Mouse (Mus musculus): ENCODE measurements around the gene Nedd9.

The Nedd9 gene

DNA sequence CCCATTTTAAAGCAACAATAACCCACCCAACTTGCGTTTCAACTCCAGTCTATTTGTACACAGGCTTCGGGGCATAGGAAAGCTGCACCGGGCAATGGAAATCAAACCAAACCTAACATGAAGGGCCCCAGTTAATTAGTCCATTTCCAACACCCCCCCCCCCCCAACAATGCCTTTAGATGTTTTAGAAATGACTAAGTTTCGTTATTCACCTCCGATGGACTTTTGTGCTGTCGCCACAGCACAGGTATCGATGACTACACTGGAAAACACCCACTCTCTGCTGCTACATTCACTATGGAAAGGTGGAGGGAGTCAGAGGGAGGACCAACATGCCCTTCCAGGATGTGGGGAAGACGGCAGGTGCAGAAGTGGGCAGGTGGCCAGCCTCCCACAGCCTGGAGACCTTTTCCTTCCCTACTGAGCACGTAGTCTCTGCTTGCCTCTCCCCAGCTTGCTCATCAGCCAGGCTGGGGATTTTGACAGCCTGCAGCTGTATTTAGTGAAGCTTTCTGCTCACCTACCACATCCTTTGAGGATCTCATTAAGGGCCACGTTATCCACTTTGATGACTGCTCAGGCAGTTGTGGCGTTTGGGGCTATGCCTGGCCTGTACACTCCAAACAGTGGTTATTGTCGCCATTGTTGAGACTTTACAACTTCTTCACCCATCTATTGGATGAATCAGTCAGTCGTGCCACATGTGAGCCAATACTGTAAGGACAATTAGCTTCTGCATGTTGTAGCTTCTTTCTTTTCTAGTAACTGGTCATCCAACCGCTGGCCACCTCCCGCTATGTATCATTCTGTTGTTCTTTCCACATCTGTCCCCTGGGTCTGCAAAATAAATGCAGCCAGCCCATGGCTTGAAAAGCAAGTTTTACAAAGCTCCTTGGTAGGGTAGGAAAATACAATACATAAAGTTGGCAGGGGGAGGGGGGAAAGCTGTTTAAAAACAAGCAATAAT is 33.7 kb downstream of the Nedd9 start:
- no peak for DNase-seq

- DNase-seq, result no peak
Measured at GRCm38 (mm10) chr13:41450821-41451220, 36.3 kb downstream of the Nedd9 start.

- no peak for DNase-seq
Measured at GRCm38 (mm10) chr13:41449211-41449610, 38.0 kb downstream of the Nedd9 start.

GRCm38 (mm10) chr13:41447209-41447608 is 40.0 kb downstream of the Nedd9 start:
- DNase-seq, result no peak

DNA sequence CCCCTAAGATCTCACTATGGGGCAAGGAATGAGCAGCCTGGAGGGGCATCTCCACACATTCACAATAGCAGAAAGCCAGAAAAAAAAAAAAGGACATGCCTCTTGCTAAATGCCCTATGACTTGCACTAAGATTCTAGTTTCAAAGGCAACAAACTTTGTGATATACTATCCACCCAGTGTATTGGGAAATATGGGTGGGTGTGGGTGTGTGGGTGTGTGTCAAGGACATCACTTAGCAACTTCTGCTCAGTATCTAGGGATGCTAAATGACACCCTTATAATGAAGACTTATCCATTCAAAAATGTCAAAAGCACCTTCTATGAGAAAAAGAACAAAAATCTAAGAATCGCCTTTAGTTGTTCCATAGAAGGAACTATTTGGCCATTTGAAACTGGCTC is 40.6 kb downstream of the Nedd9 start:
- no peak for DNase-seq

- DNase-seq, result no peak
Measured at GRCm38 (mm10) chr13:41445067-41445808, 41.9 kb downstream of the Nedd9 start.

DNA sequence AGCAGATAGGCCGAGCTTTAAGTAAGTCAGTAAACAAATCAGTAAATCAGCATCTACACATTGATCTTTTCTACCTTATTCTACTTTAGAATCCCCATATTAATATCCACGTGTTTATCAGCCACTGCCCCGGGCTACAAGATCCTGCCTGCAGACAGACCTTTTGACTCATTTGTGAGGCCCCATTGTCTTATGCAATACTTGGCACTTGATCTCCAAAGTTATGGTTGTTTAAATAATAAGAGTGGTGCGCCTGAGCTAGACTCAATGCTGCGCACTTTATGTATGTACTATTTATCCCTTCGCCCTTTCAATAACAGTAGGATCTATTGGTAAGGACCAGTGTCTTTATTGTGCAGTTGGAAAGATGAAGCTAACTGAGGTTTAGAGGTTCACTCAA is 42.9 kb downstream of the Nedd9 start:
- DNase-seq, result no peak

DNA sequence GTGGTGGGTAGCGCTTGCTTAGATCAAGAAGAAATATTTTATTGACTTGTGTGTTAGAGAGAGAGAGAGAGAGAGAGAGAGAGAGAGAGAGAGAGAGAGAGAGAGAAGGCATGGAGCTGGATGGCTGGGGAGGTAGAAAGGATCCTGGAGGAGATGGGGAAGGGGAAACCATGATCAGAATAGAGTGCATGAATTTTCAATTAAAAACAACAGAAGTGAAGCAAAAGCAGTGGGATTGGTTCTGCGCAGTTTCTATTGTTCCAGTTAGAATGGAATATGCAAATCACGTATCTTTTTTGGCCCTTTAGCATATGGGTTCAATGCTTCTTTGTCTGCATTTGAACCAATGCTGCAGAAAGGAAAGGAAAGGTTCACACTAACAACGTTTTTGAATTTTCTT is 45.0 kb downstream of the Nedd9 start:
- no peak for DNase-seq

DNA sequence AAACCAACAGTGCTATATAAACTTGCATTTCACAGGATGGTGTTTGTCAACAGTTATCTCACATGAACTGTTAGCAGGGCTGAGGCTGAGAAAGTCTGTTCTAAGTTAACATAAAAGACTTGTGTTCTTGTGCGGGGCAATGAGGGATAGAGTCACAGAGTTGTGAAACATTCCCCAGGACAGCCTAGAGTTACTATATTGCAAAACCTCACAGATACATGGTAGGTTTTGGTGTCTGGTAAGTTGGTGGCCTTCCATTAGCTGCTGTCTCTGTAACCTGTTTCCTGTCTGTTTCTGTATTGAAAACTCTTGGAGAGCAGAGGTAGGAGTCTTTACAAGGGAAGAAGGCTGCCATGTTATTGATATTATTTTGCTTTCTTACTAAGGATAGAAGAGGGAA is 47.0 kb downstream of the Nedd9 start:
- DNase-seq, result no peak

DNA sequence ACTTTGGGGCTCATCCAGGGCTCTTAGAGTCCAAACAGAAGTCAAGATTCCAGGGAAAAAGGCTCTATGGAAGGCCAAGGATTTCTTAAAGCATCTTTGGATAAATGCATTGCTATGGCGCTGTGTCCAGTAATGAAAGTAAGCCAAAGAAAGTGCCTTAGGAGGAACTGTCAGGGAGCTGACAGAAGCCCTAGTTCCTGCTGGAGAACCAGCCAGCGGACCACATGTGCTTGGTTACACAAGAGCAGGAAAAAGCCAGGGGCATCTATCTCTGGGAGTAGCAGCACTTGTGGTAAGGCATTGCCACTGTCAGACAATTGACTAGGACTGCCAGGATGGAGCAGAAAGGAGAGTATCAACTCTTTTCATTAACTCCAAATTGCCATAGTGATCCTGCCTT is 49.8 kb downstream of the Nedd9 start:
- no peak for DNase-seq

- DNase-seq, result no peak
Measured at GRCm38 (mm10) chr13:41436731-41437130, 50.4 kb downstream of the Nedd9 start.

DNA sequence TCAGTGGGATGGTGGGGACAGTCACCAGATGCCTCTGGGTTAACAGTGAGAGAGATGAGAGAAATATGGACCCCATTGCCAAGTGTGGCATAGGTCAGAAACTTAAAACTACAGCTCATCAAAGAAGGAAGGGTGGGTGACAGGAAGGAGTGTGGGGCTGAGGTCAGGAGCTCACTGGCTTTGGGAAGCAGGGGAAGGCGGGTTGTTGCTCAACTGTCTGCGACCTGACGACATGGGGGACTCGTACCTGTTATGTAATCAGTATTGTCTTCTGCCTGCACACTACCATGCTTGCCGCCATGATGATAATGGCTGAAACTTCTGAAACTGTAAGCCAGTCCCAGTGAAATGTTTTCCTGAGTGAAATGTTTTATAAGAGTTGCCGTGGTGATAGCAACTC is 54.0 kb downstream of the Nedd9 start:
- DNase-seq, result no peak

DNA sequence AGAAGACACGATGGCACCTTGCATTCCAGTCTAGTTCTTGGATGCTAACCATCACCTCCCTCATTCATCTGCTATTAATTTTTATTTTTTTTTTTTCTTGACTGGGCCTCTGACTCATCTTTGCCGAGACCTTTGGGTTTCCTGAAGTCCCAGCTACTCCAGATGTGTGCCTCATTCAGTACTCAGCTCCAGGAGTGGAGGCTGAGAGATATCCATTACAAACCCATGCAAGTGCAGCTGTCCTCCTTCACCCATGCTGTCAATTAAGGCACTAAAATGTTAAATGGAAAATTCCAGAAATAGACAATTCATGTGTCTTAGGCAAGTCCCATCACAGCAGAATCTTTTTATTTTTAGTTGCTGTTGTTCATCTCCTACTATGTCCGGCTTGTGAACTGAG is 55.4 kb downstream of the Nedd9 start:
- no peak for DNase-seq

DNA sequence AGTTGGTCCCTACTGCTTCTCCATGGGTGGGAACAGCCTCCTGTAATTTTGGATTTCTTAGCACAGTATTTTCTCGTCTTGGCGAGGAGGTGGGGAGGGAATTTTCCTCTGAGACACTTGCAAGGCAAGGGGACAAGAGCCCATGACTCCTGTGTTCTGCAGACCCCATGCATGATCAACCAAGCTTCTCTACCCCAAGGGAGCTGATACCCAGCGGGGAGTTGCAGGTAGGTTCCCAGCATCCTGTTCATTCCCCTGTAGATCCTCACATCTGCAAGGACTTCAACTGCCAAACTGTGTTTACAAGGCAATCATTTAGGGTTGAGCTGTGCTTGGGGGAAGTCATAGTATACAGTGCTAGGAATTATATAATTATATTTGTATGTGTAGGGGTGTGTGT is 60.1 kb downstream of the Nedd9 start:
- DNase-seq, result no peak

GRCm38 (mm10) chr13:41423463-41424074 is 63.6 kb downstream of the Nedd9 start:
- DNase-seq, result no peak

GRCm38 (mm10) chr13:41422581-41422980 is 64.6 kb downstream of the Nedd9 start:
- DNase-seq, result no peak

DNA sequence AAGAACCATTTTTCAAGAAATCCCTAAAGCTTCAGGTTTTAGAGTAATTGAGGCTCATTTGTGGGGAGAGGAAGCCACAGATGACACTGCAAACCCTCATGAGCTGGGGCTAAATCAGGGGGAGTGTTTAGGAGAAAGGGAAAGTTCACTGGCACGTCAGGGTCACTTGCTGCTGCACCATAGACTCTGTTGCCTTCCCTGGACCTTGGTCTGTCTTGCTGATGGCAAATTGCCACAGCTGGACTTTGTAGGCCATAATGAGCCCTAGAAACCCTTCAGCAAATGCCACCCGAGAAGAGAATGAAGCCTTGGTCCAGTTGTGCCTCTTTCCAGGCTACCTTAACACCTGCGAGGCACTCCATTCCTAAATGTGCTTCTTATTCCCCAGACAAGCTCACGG is 66.8 kb downstream of the Nedd9 start:
- no peak for DNase-seq

- DNase-seq, result no peak
Measured at GRCm38 (mm10) chr13:41418198-41418869, 68.8 kb downstream of the Nedd9 start.

GRCm38 (mm10) chr13:41416065-41417016 is 70.8 kb downstream of the Nedd9 start:
- no peak for DNase-seq

GRCm38 (mm10) chr13:41410191-41411074 is 76.7 kb downstream of the Nedd9 start:
- DNase-seq, result no peak

DNA sequence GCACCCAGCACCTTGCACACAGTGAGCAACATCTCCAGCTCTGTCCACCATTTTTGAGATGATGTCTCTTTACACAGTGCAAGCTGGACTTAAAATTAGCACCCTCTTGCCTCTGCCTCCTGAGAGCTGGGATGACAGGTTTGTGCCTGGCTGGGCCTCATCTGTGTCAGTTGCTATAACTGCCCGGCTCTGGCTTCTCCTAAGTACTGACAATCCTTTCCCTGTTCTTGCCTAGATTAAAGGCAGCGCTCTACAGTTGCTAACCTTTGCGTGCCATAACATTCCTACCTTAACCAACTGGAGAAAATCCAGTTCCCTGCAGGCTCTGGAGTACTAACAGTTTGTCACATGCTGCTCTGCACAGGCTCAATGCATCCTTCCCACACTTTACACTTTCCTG is 77.9 kb downstream of the Nedd9 start:
- DNase-seq, result no peak
